Comparison of ENCODE assay signal across 8 mouse cellular contexts in the genomic region with DNA sequence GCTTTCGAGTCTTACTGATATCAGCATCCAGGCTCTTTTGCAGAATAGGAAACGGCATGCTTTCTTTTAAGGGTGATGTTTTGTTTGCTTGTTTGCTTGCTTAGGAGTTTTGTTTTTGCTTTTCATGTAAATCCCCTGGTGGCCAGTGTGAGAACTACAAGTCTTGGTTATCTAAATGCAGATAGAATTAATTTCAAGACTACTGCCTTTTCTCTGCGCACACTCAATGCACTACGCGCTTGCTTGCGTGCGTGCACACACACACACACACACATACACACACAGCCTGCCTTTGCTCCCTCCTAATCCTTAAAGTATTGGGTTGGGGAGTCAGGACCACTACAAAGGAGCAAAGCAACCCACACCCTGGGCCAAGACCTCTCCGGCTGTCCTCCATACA.
DNase-seq lines count a peak whose midpoint lies in the region; ATAC-seq and TF ChIP-seq lines count a peak whose summit lies in the region.

No protein-coding gene starts in this region.

- TF ChIP-seq POLR2A in lung, adult 2 months (IDR thresholded peaks at IDR 0.05; ENCODE audit: borderline replicate concordance, extremely low read depth, low read depth, low read length), result no peak

- H3K4me1 ChIP-seq in forebrain, postnatal 0 days (ENCODE audit: insufficient read depth), result peaks cover 17% of the 10 kb centered on the region; the same call in 1 of the 2 replicates
- no peaks in the 10 kb centered on the region for H3K4me1 ChIP-seq in forebrain, embryonic 11.5 days (replicated peaks; ENCODE audit: control insufficient read depth, insufficient read depth, low read length)
- H3K4me1 ChIP-seq in lung, embryonic 14.5 days (ENCODE audit: insufficient read depth), result 0 out of 2 replicates have a peak, but pooled peaks cover 2% of the 10 kb centered on the region
- H3K4me1 ChIP-seq in lung, adult 2 months (ENCODE audit: control insufficient read depth, insufficient read depth, low read length), result no peaks in the 10 kb centered on the region

- no peak overlapping the region for H3K9ac ChIP-seq in forebrain, postnatal 0 days
- no peak overlapping the region for H3K9ac ChIP-seq in forebrain, embryonic 11.5 days (ENCODE audit: low read length)
- H3K9ac ChIP-seq in lung, embryonic 14.5 days, result no peak overlapping the region

- peak; percentile 73 for DNase-seq in forebrain, postnatal 0 days
- no peak for DNase-seq in forebrain, embryonic 11.5 days (ENCODE audit: low spot score)
- DNase-seq in lung, embryonic 14.5 days, result peak; percentile 61
- no peak for DNase-seq in lung, adult 2 months
- DNase-seq in R1 (ENCODE audit: low read depth, low spot score), result peak; percentile 55
- peak; percentile 20 for DNase-seq in naive thymus-derived CD4-positive, alpha-beta T cell, adult 2 months (ENCODE audit: low read depth)
- no peak for DNase-seq in frontal cortex, postnatal 25 days (ENCODE audit: low spot score in 2 of 2)
- DNase-seq in right cerebral cortex, postnatal 36 days (ENCODE audit: low spot score in 2 of 2), result no peak

- peak; percentile 75 for TF ChIP-seq CTCF in forebrain, postnatal 0 days (IDR thresholded peaks at IDR 0.05; ENCODE audit: low read depth)
- TF ChIP-seq CTCF in lung, embryonic 14.5 days (IDR thresholded peaks at IDR 0.05; ENCODE audit: low read depth), result peak; percentile 67
- no peak for TF ChIP-seq CTCF in lung, adult 2 months (IDR thresholded peaks at IDR 0.05; ENCODE audit: insufficient read depth, low read length)

- H3K27ac ChIP-seq in forebrain, postnatal 0 days (ENCODE audit: low read depth, low read length), result no peak overlapping the region
- no peak overlapping the region for H3K27ac ChIP-seq in forebrain, embryonic 11.5 days (ENCODE audit: low read depth, low read length)
- no peak overlapping the region for H3K27ac ChIP-seq in lung, embryonic 14.5 days (ENCODE audit: low read depth)

- ATAC-seq in forebrain, postnatal 0 days, result no peak
- ATAC-seq in forebrain, embryonic 11.5 days (replicated peaks; ENCODE audit: low FRiP score), result no peak
- ATAC-seq in lung, embryonic 14.5 days (ENCODE audit: insufficient read depth), result no peak

- no peaks in the 10 kb centered on the region for H3K36me3 ChIP-seq in forebrain, postnatal 0 days (ENCODE audit: insufficient read depth)
- no peaks in the 10 kb centered on the region for H3K36me3 ChIP-seq in forebrain, embryonic 11.5 days (ENCODE audit: control insufficient read depth, insufficient read depth, low read length)
- H3K36me3 ChIP-seq in lung, embryonic 14.5 days (ENCODE audit: insufficient read depth), result no peaks in the 10 kb centered on the region

- no peak overlapping the region for H3K4me2 ChIP-seq in forebrain, postnatal 0 days (ENCODE audit: low read depth)
- no peak overlapping the region for H3K4me2 ChIP-seq in forebrain, embryonic 11.5 days (ENCODE audit: low read depth, low read length, severe bottlenecking)
- H3K4me2 ChIP-seq in lung, embryonic 14.5 days, result no peak overlapping the region

- no peaks in the 10 kb centered on the region for H3K27me3 ChIP-seq in forebrain, postnatal 0 days (ENCODE audit: insufficient read depth, low read length)
- H3K27me3 ChIP-seq in forebrain, embryonic 11.5 days (ENCODE audit: control insufficient read depth, insufficient read depth, low read length), result no peaks in the 10 kb centered on the region
- no peaks in the 10 kb centered on the region for H3K27me3 ChIP-seq in lung, embryonic 14.5 days (ENCODE audit: insufficient read depth, low read length)

- H3K9me3 ChIP-seq in forebrain, postnatal 0 days (ENCODE audit: low read length), result no peaks in the 10 kb centered on the region
- no peaks in the 10 kb centered on the region for H3K9me3 ChIP-seq in forebrain, embryonic 11.5 days (ENCODE audit: control insufficient read depth, low read length)
- no peaks in the 10 kb centered on the region for H3K9me3 ChIP-seq in lung, embryonic 14.5 days (ENCODE audit: low read depth, low read length)

- 84% methylated on average over 8 of the region's 8 CpGs for WGBS in forebrain, postnatal 0 days
- 88% methylated on average over 8 of the region's 8 CpGs for WGBS in forebrain, embryonic 11.5 days
- 80% methylated on average over 8 of the region's 8 CpGs for WGBS in lung, embryonic 14.5 days
- WGBS in lung, adult 2 months, result 87% methylated on average over 8 of the region's 8 CpGs

- no peak overlapping the region for H3K4me3 ChIP-seq in forebrain, postnatal 0 days (ENCODE audit: low read depth, low read length)
- H3K4me3 ChIP-seq in forebrain, embryonic 11.5 days (ENCODE audit: low read depth, low read length), result no peak overlapping the region
- no peak overlapping the region for H3K4me3 ChIP-seq in lung, embryonic 14.5 days (ENCODE audit: low read depth, low read length)
- H3K4me3 ChIP-seq in lung, adult 2 months (replicated peaks; ENCODE audit: extremely low read depth, low read depth, low read length), result no peak overlapping the region

Comparison
In these comparisons a context has a peak if more than half of its experiments do, and no peak if none do; other contexts are left out.
1. DNase-seq: peak in forebrain, postnatal 0 days (single experiment), lung, embryonic 14.5 days (single experiment), R1 (single experiment) and naive thymus-derived CD4-positive, alpha-beta T cell, adult 2 months (single experiment); none in forebrain, embryonic 11.5 days (single experiment), lung, adult 2 months (single experiment), frontal cortex, postnatal 25 days (0 of 2) and right cerebral cortex, postnatal 36 days (0 of 2).